Mouse (Mus musculus): ENCODE results near the gene Sell.

- TF ChIP-seq POLR2A (IDR thresholded peaks at IDR 0.05; ENCODE audit: borderline replicate concordance, low read depth, low read length) (no peak), CTCF (IDR thresholded peaks at IDR 0.05; ENCODE audit: low read depth, low read length) (no peak)
Measured at GRCm38 (mm10) chr1:164109763-164110162, 48.0 kb downstream of the Sell start.
